Mouse (Mus musculus): ENCODE measurements around the gene Tsga8.

Gene Tsga8

DNA sequence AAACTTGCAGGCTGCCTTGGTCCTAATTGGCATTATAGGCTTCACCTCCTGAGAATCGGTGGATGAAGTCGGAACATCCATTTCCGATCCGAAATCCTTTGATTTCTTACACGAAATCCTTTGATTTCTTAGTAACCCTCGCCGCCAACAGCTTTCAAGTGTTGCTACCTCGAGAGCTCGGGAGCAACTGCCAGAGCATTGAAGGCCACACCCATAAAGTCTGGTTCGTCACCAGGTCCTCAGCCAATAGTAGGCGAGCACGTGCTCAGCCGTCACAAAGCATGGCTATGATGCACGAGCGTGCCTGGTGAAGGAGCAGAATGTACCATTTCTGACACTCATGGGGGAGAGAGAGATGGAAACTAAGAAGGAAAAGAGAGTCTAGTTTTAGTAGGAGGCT, at the start of gene Tsga8:
Gene Tsga8 (minus strand): TSS at position 327 of the 400 bp plus-strand sequence.
- no peak for DNase-seq (ENCODE audit: low spot score in 2 of 2)
